Mouse (Mus musculus) limb, embryonic 10.5 days (tissue): ENCODE data around the gene Srgap3. TPM values are rescaled to one million over a fixed set of nuclear protein-coding genes. Genes with fewer than 3 reads are reported as not detected.

Source experiments
- DNase-seq: peaks from one replicate; pipeline ENCODE4 v3.0.0-alpha.2; 2017; ENCODE audit warnings: low spot score
- H3K27ac ChIP-seq: fragments of 300-500 bp; sonication (generic); 2 replicates; pipeline ENCODE4 v1.5.1; 2016; ENCODE audit warnings: mild to moderate bottlenecking
- H3K27me3 ChIP-seq: fragments of 300-500 bp; sonication (generic); 2 replicates; pipeline ENCODE4 v1.6.1; 2016; ENCODE audit warnings: low read depth, mild to moderate bottlenecking; ENCODE audit not compliant: poor library complexity, severe bottlenecking
- H3K36me3 ChIP-seq: fragments of 300-500 bp; sonication (generic); 2 replicates; pipeline ENCODE4 v1.6.1; 2016; ENCODE audit warnings: mild to moderate bottlenecking, moderate library complexity
- H3K4me1 ChIP-seq: fragments of 300-500 bp; sonication (generic); 2 replicates; pipeline ENCODE4 v1.6.1; 2016
- H3K4me3 ChIP-seq: fragments of 300-500 bp; sonication (generic); 2 replicates; pipeline ENCODE4 v1.5.1; 2016; ENCODE audit warnings: mild to moderate bottlenecking, moderate library complexity
- H3K9me3 ChIP-seq: fragments of 300-500 bp; sonication (generic); replicated peaks from 2 replicates; pipeline ENCODE4 v1.6.1; 2016; ENCODE audit warnings: mild to moderate bottlenecking
- WGBS: fragments of 180-500 bp; shearing (Covaris S2); methylation state at CpG from one replicate; pipeline ENCODE4 v1.1.7; 2016; 5-methylcytosine and 5-hydroxymethylcytosine counted together
- polyA plus RNA-seq: library from polyadenylated mRNA; unstranded; fragments of >200 nt; fragmentation: Nextera tagmentation; extraction: Ambion mirVana; gene quantifications from 2 replicates; pipeline ENCODE4 v1.2.1, GENCODE M21; 2016

Srgap3 gene
- polyA plus RNA-seq, 1 experiment from 2014 or later, result 3.8 TPM

GRCm38 (mm10) chr6:112836712-112837111 is 110.4 kb downstream of the Srgap3 start:
- Histone ChIP-seq H3K4me3 (no peak overlapping the region), H3K27me3 (no peaks in the 10 kb centered on the region), H3K36me3 (no peaks in the 10 kb centered on the region), H3K27ac (no peak overlapping the region), H3K4me1 (peaks cover 17% of the 10 kb centered on the region), H3K9me3 (no peaks in the 10 kb centered on the region)
- DNase-seq, result no peak
- 81% methylated on average over 4 of the region's 4 CpGs for WGBS

- WGBS, result 81% methylated on average over 4 of the region's 4 CpGs
- H3K4me3 ChIP-seq, result no peak overlapping the region
- no peak for DNase-seq
- H3K9me3 ChIP-seq, result no peaks in the 10 kb centered on the region
- H3K4me1 ChIP-seq, result peaks cover 17% of the 10 kb centered on the region
- H3K27ac ChIP-seq, result no peak overlapping the region
- no peaks in the 10 kb centered on the region for H3K27me3 ChIP-seq
- no peaks in the 10 kb centered on the region for H3K36me3 ChIP-seq
Observed at GRCm38 (mm10) chr6:112835413-112835812, 111.7 kb downstream of the Srgap3 start.

GRCm38 (mm10) chr6:112834430-112834829 is 112.6 kb downstream of the Srgap3 start:
- Histone ChIP-seq H3K36me3 (no peaks in the 10 kb centered on the region), H3K9me3 (no peaks in the 10 kb centered on the region), H3K4me1 (peaks cover 18% of the 10 kb centered on the region), H3K27ac (0 out of 2 replicates have a peak overlapping the region, but pooled peaks have one; percentile 42), H3K27me3 (no peaks in the 10 kb centered on the region), H3K4me3 (no peak overlapping the region)
- 95% methylated on average over 5 of the region's 5 CpGs for WGBS
- no peak for DNase-seq

- Histone ChIP-seq H3K36me3 (no peaks in the 10 kb centered on the region), H3K27me3 (no peaks in the 10 kb centered on the region), H3K4me1 (peaks cover 17% of the 10 kb centered on the region), H3K4me3 (no peak overlapping the region), H3K27ac (peak overlapping the region; percentile 42), H3K9me3 (no peaks in the 10 kb centered on the region)
- 52% methylated on average over 6 of the region's 6 CpGs for WGBS
- no peak for DNase-seq
Observed at GRCm38 (mm10) chr6:112833763-112834162, 113.3 kb downstream of the Srgap3 start.

- no peaks in the 10 kb centered on the region for H3K36me3 ChIP-seq
- no peak overlapping the region for H3K4me3 ChIP-seq
- WGBS, result 85% methylated on average over 12 of the region's 12 CpGs
- no peak for DNase-seq
- peaks cover 25% of the 10 kb centered on the region for H3K4me1 ChIP-seq
- H3K9me3 ChIP-seq, result no peaks in the 10 kb centered on the region
- no peaks in the 10 kb centered on the region for H3K27me3 ChIP-seq
- no peak overlapping the region for H3K27ac ChIP-seq
Observed at GRCm38 (mm10) chr6:112829196-112829595, 117.9 kb downstream of the Srgap3 start.

GRCm38 (mm10) chr6:112828420-112828819 is 118.6 kb downstream of the Srgap3 start:
- H3K4me1 ChIP-seq, result peaks cover 17% of the 10 kb centered on the region
- no peak overlapping the region for H3K27ac ChIP-seq
- H3K36me3 ChIP-seq, result no peaks in the 10 kb centered on the region
- no peaks in the 10 kb centered on the region for H3K9me3 ChIP-seq
- H3K27me3 ChIP-seq, result no peaks in the 10 kb centered on the region
- DNase-seq, result no peak
- WGBS, result 82% methylated on average over 5 of the region's 5 CpGs
- H3K4me3 ChIP-seq, result no peak overlapping the region

GRCm38 (mm10) chr6:112825657-112826056 is 121.4 kb downstream of the Srgap3 start:
- H3K4me1 ChIP-seq, result peaks cover 22% of the 10 kb centered on the region

GRCm38 (mm10) chr6:112823096-112823495 is 124.0 kb downstream of the Srgap3 start:
- Histone ChIP-seq H3K9me3 (no peaks in the 10 kb centered on the region), H3K4me3 (no peak overlapping the region), H3K27ac (no peak overlapping the region), H3K4me1 (peaks cover 17% of the 10 kb centered on the region), H3K36me3 (no peaks in the 10 kb centered on the region), H3K27me3 (no peaks in the 10 kb centered on the region)
- 92% methylated on average over 6 of the region's 6 CpGs for whole genome bisulfite sequencing
- no peak for DNase-seq

More at GRCm38 (mm10) chr6:112825657-112826056, 121.4 kb downstream of the Srgap3 start:
- H3K36me3 ChIP-seq, result no peaks in the 10 kb centered on the region
- H3K27ac ChIP-seq, result no peak overlapping the region
- no peak overlapping the region for H3K4me3 ChIP-seq
- H3K27me3 ChIP-seq, result no peaks in the 10 kb centered on the region
- DNase-seq, result no peak
- no peaks in the 10 kb centered on the region for H3K9me3 ChIP-seq
- 91% methylated on average over 6 of the region's 6 CpGs for WGBS

- Histone ChIP-seq H3K4me1 (peaks cover 10% of the 10 kb centered on the region; the same call in 1 of the 2 replicates), H3K36me3 (no peaks in the 10 kb centered on the region), H3K27me3 (no peaks in the 10 kb centered on the region), H3K4me3 (no peak overlapping the region), H3K27ac (no peak overlapping the region), H3K9me3 (no peaks in the 10 kb centered on the region)
- 73% methylated on average over 8 of the region's 8 CpGs for WGBS
- no peak for DNase-seq
Observed at GRCm38 (mm10) chr6:112820298-112820992, 126.6 kb downstream of the Srgap3 start.

GRCm38 (mm10) chr6:112818403-112818901 is 128.6 kb downstream of the Srgap3 start:
- H3K9me3 ChIP-seq, result no peaks in the 10 kb centered on the region
- no peaks in the 10 kb centered on the region for H3K27me3 ChIP-seq
- no peaks in the 10 kb centered on the region for H3K36me3 ChIP-seq
- DNase-seq, result no peak
- H3K4me1 ChIP-seq, result peaks cover 16% of the 10 kb centered on the region; the same call in 1 of the 2 replicates
- WGBS, result 88% methylated on average over 7 of the region's 7 CpGs
- no peak overlapping the region for H3K27ac ChIP-seq
- H3K4me3 ChIP-seq, result no peak overlapping the region

- no peak overlapping the region for H3K27ac ChIP-seq
- H3K27me3 ChIP-seq, result no peaks in the 10 kb centered on the region
- H3K9me3 ChIP-seq, result no peaks in the 10 kb centered on the region
- H3K4me3 ChIP-seq, result no peak overlapping the region
- DNase-seq, result no peak
- H3K36me3 ChIP-seq, result no peaks in the 10 kb centered on the region
- WGBS, result 93% methylated on average over 6 of the region's 6 CpGs
- H3K4me1 ChIP-seq, result peaks cover 10% of the 10 kb centered on the region; the same call in 1 of the 2 replicates
Observed at GRCm38 (mm10) chr6:112815604-112816003, 131.5 kb downstream of the Srgap3 start.

- no peak overlapping the region for H3K27ac ChIP-seq
- DNase-seq, result no peak
- no peaks in the 10 kb centered on the region for H3K36me3 ChIP-seq
- H3K4me3 ChIP-seq, result no peak overlapping the region
- WGBS, result 54% methylated on average over 5 of the region's 5 CpGs
- peaks cover 14% of the 10 kb centered on the region; the same call in 1 of the 2 replicates for H3K4me1 ChIP-seq
- H3K9me3 ChIP-seq, result no peaks in the 10 kb centered on the region
- no peaks in the 10 kb centered on the region for H3K27me3 ChIP-seq
Observed at GRCm38 (mm10) chr6:112814525-112815086, 132.5 kb downstream of the Srgap3 start.

- no peak for DNase-seq
- Histone ChIP-seq H3K27me3 (no peaks in the 10 kb centered on the region), H3K4me3 (no peak overlapping the region), H3K9me3 (no peaks in the 10 kb centered on the region), H3K4me1 (peaks cover 18% of the 10 kb centered on the region; the same call in 1 of the 2 replicates), H3K27ac (no peak overlapping the region), H3K36me3 (no peaks in the 10 kb centered on the region)
- WGBS, result 91% methylated on average over 7 of the region's 7 CpGs
Observed at GRCm38 (mm10) chr6:112812884-112813283, 134.2 kb downstream of the Srgap3 start.
